Mouse (Mus musculus) forebrain, embryonic 11.5 days (tissue): ENCODE measurements around the gene Coro2b. TPM values are rescaled to one million over a fixed set of nuclear protein-coding genes. Genes with fewer than 3 reads are reported as not detected.

Experiments used
- ATAC-seq: fragments of 200-750 bp; cut with Nextera tagmentation; replicated peaks from 2 replicates; pipeline ENCODE4 v1.8.0; 2017; ENCODE audit warnings: moderate TSS enrichment; ENCODE audit not compliant: low FRiP score
- DNase-seq: peaks from one replicate; pipeline ENCODE4 v3.0.0-alpha.2; 2017; ENCODE audit warnings: low spot score
- H3K27ac ChIP-seq: fragments of 300-500 bp; sonication (generic); 2 replicates; pipeline ENCODE4 v1.5.1; 2014; ENCODE audit warnings: low read depth, low read length
- H3K27me3 ChIP-seq: fragments of 300-500 bp; sonication (generic); 2 replicates; pipeline ENCODE4 v1.6.1; 2014; ENCODE audit warnings: mild to moderate bottlenecking, low read length, mixed read lengths; ENCODE audit not compliant: control insufficient read depth, insufficient read depth
- H3K36me3 ChIP-seq: fragments of 300-500 bp; sonication (generic); 2 replicates; pipeline ENCODE4 v1.6.1; 2014; ENCODE audit warnings: mild to moderate bottlenecking, low read length, moderate library complexity, mixed read lengths; ENCODE audit not compliant: control insufficient read depth, insufficient read depth
- H3K4me1 ChIP-seq: fragments of 300-500 bp; sonication (generic); replicated peaks from 2 replicates; pipeline ENCODE4 v1.6.1; 2014; ENCODE audit warnings: low read length, mixed read lengths; ENCODE audit not compliant: control insufficient read depth, insufficient read depth
- H3K4me2 ChIP-seq: fragments of 300-500 bp; sonication (generic); 2 replicates; pipeline ENCODE4 v1.6.1; 2014; ENCODE audit warnings: low read depth, mild to moderate bottlenecking, low read length, moderate library complexity, mixed read lengths; ENCODE audit not compliant: severe bottlenecking
- H3K4me3 ChIP-seq: fragments of 300-500 bp; sonication (generic); 2 replicates; pipeline ENCODE4 v1.5.1; 2014; ENCODE audit warnings: low read depth, low read length
- H3K9ac ChIP-seq: fragments of 300-500 bp; sonication (generic); 2 replicates; pipeline ENCODE4 v1.6.1; 2014; ENCODE audit warnings: low read length
- H3K9me3 ChIP-seq: fragments of 300-500 bp; sonication (generic); 2 replicates; pipeline ENCODE4 v1.6.1; 2016; ENCODE audit warnings: low read length, mixed read lengths; ENCODE audit not compliant: control insufficient read depth
- WGBS: fragments of 180-500 bp; shearing (Covaris S2); extraction: QIAGEN DNeasy Blood & Tissue Kit; methylation state at CpG from one replicate; pipeline ENCODE4 v1.1.7; 2014; 5-methylcytosine and 5-hydroxymethylcytosine counted together
- polyA plus RNA-seq: library from polyadenylated mRNA; unstranded; fragments of >200 nt; fragmentation: Nextera tagmentation; extraction: Ambion mirVana; gene quantifications from 2 replicates; pipeline ENCODE4 v1.2.1, GENCODE M21; 2014

Coro2b gene
- polyA plus RNA-seq, 1 experiment from 2014 or later, result 24.0 TPM

- Histone ChIP-seq H3K4me1 (peaks cover 24% of the 10 kb centered on the region), H3K9ac (peak overlapping the region; percentile 93), H3K27ac (no peak overlapping the region), H3K4me3 (peak overlapping the region; percentile 68), H3K9me3 (no peaks in the 10 kb centered on the region), H3K36me3 (no peaks in the 10 kb centered on the region), H3K27me3 (no peaks in the 10 kb centered on the region), H3K4me2 (peak overlapping the region; percentile 89)
- ATAC-seq (no peak), DNase-seq (no peak)
- 65% methylated on average over 8 of the region's 8 CpGs for WGBS
These were observed 1.3 kb downstream of the Coro2b start for GRCm38 (mm10) chr9:62535566-62535965.

- no peak overlapping the region for H3K4me2 ChIP-seq
- ATAC-seq (no peak), DNase-seq (no peak)
- 74% methylated on average over 7 of the region's 7 CpGs for WGBS
- no peaks in the 10 kb centered on the region for H3K36me3 ChIP-seq
- H3K4me3 ChIP-seq, result no peak overlapping the region
- H3K9me3 ChIP-seq, result no peaks in the 10 kb centered on the region
- H3K27me3 ChIP-seq, result no peaks in the 10 kb centered on the region
- H3K27ac ChIP-seq, result no peak overlapping the region
- peaks cover 25% of the 10 kb centered on the region for H3K4me1 ChIP-seq
- H3K9ac ChIP-seq, result no peak overlapping the region
These were observed 2.2 kb downstream of the Coro2b start for GRCm38 (mm10) chr9:62534691-62535090.

GRCm38 (mm10) chr9:62534158-62534557, 2.7 kb downstream of the Coro2b start:
- Histone ChIP-seq H3K9me3 (no peaks in the 10 kb centered on the region), H3K9ac (no peak overlapping the region), H3K27ac (no peak overlapping the region), H3K27me3 (no peaks in the 10 kb centered on the region), H3K4me3 (no peak overlapping the region), H3K4me2 (no peak overlapping the region), H3K4me1 (peaks cover 26% of the 10 kb centered on the region), H3K36me3 (no peaks in the 10 kb centered on the region)
- DNase-seq (no peak), ATAC-seq (no peak)
- WGBS, result 89% methylated on average over 2 of the region's 2 CpGs

GRCm38 (mm10) chr9:62532876-62533275, 4.0 kb downstream of the Coro2b start:
- Histone ChIP-seq H3K4me3 (no peak overlapping the region), H3K4me1 (peaks cover 26% of the 10 kb centered on the region), H3K27me3 (no peaks in the 10 kb centered on the region), H3K36me3 (no peaks in the 10 kb centered on the region), H3K4me2 (no peak overlapping the region), H3K9me3 (no peaks in the 10 kb centered on the region), H3K9ac (peak overlapping the region; percentile 28), H3K27ac (peak overlapping the region; percentile 87)
- ATAC-seq (no peak), DNase-seq (no peak)
- 45% methylated on average over 11 of the region's 11 CpGs for WGBS

GRCm38 (mm10) chr9:62531459-62532275, 5.2 kb downstream of the Coro2b start:
- Histone ChIP-seq H3K4me1 (peaks cover 25% of the 10 kb centered on the region), H3K9ac (peak overlapping the region; percentile 28), H3K4me3 (no peak overlapping the region), H3K4me2 (peak overlapping the region; percentile 19), H3K27ac (peak overlapping the region; percentile 87), H3K9me3 (no peaks in the 10 kb centered on the region), H3K27me3 (no peaks in the 10 kb centered on the region), H3K36me3 (no peaks in the 10 kb centered on the region)
- WGBS, result 14% methylated on average over 12 of the region's 12 CpGs
- peak; percentile 85 for DNase-seq
- ATAC-seq, result peak; percentile 76

GRCm38 (mm10) chr9:62528527-62528926, 8.3 kb downstream of the Coro2b start:
- no peaks in the 10 kb centered on the region for H3K27me3 ChIP-seq
- peaks cover 20% of the 10 kb centered on the region for H3K4me1 ChIP-seq
- no peak overlapping the region for H3K4me3 ChIP-seq
- WGBS, result 87% methylated on average over 11 of the region's 11 CpGs
- DNase-seq (no peak), ATAC-seq (no peak)
- H3K9ac ChIP-seq, result no peak overlapping the region
- H3K4me2 ChIP-seq, result no peak overlapping the region
- H3K27ac ChIP-seq, result no peak overlapping the region
- no peaks in the 10 kb centered on the region for H3K36me3 ChIP-seq
- no peaks in the 10 kb centered on the region for H3K9me3 ChIP-seq

- DNase-seq (no peak), ATAC-seq (no peak)
- 86% methylated on average over 8 of the region's 8 CpGs for WGBS
- Histone ChIP-seq H3K36me3 (no peaks in the 10 kb centered on the region), H3K27ac (no peak overlapping the region), H3K4me3 (no peak overlapping the region), H3K9ac (no peak overlapping the region), H3K4me2 (no peak overlapping the region), H3K4me1 (peaks cover 21% of the 10 kb centered on the region), H3K9me3 (no peaks in the 10 kb centered on the region), H3K27me3 (no peaks in the 10 kb centered on the region)
These were observed 10.0 kb downstream of the Coro2b start for GRCm38 (mm10) chr9:62526858-62527257.

- no peaks in the 10 kb centered on the region for H3K27me3 ChIP-seq
- DNase-seq, result peak; percentile 47
- H3K36me3 ChIP-seq, result no peaks in the 10 kb centered on the region
- no peaks in the 10 kb centered on the region for H3K9me3 ChIP-seq
- 30% methylated on average over 3 of the region's 3 CpGs for WGBS
- peaks cover 18% of the 10 kb centered on the region for H3K4me1 ChIP-seq
- H3K27ac ChIP-seq, result no peak overlapping the region
- no peak overlapping the region for H3K4me3 ChIP-seq
- no peak overlapping the region for H3K4me2 ChIP-seq
- ATAC-seq, result no peak; the same call in 1 of the 2 replicates
- H3K9ac ChIP-seq, result no peak overlapping the region; the same call in 1 of the 2 replicates
These were observed 10.4 kb downstream of the Coro2b start for GRCm38 (mm10) chr9:62526451-62526850.
